Mouse (Mus musculus) midbrain, embryonic 14.5 days (tissue): ENCODE data around the gene Tpst1. TPM values are rescaled to one million over a fixed set of nuclear protein-coding genes. Genes with fewer than 3 reads are reported as not detected.

ENCODE experiments used
- polyA plus RNA-seq: library from polyadenylated mRNA; unstranded; fragments of >200 nt; fragmentation: Nextera tagmentation; extraction: Ambion mirVana; gene quantifications from 2 replicates; pipeline ENCODE4 v1.2.1, GENCODE M21; 2014

Tpst1 gene
- polyA plus RNA-seq, 1 experiment from 2014 or later = 55.8 TPM

Other genes with a start within 250 kb of the Tpst1 start
- gene Sumf2, start 226.3 kb upstream of the Tpst1 start, polyA plus RNA-seq = 21.7 and 30.6 TPM in 2 replicates
- gene Chchd2, start 185.9 kb upstream of the Tpst1 start, polyA plus RNA-seq = 748 and 816 TPM in 2 replicates
- 20.0 and 20.1 TPM in 2 replicates for gene Zbed5, start 177.6 kb upstream of the Tpst1 start, polyA plus RNA-seq
- 0.22 and 0.94 TPM in 2 replicates for gene Phkg1, start 174.8 kb upstream of the Tpst1 start, polyA plus RNA-seq
- 5.4 and 6.0 TPM in 2 replicates for gene Nupr1l, start 164.8 kb upstream of the Tpst1 start, polyA plus RNA-seq
- gene Vkorc1l1, start 131.4 kb upstream of the Tpst1 start, polyA plus RNA-seq = 26.5 and 31.3 TPM in 2 replicates
- gene Gusb, start 70.3 kb upstream of the Tpst1 start, polyA plus RNA-seq = 23.3 and 25.8 TPM in 2 replicates
- gene Asl, start 44.1 kb upstream of the Tpst1 start, polyA plus RNA-seq = 32.6 and 50.3 TPM in 2 replicates
- gene Crcp, start 44.0 kb upstream of the Tpst1 start, polyA plus RNA-seq = 54.8 and 72.9 TPM in 2 replicates
- gene Kctd7, start 71.5 kb downstream of the Tpst1 start, polyA plus RNA-seq = 14.8 and 15.5 TPM in 2 replicates
- 38.9 and 40.3 TPM in 2 replicates for gene Rabgef1, start 98.5 kb downstream of the Tpst1 start, polyA plus RNA-seq
- 29.5 and 33.2 TPM in 2 replicates for gene Tmem248, start 143.8 kb downstream of the Tpst1 start, polyA plus RNA-seq
- gene Sbds, start 182.2 kb downstream of the Tpst1 start, polyA plus RNA-seq = 44.1 and 56.8 TPM in 2 replicates
- gene Tyw1, start 182.3 kb downstream of the Tpst1 start, polyA plus RNA-seq = 18.5 and 26.4 TPM in 2 replicates